ENCODE assay signal across 15 mouse cellular contexts in genomic region chr2:137436161-137436560, GRCm38 (mm10).
A peak's percentile ranks its signal among the peaks of the same experiment; 100 is the strongest.
DNase-seq lines count a peak whose midpoint lies in the region; ATAC-seq and TF ChIP-seq lines count a peak whose summit lies in the region.
"Had no signal": no experiment of that assay in that cellular context is flagged by ENCODE, and none has a peak within 500 bp of the region (broad histone marks: within the 10 kb centered on the region; RNA-seq: fewer than 3 reads in every experiment).

No protein-coding gene starts in this region.

- no peak overlapping the region for H3K9ac ChIP-seq in limb, embryonic 14.5 days (ENCODE audit: low read depth, low read length, severe bottlenecking)
- no peak overlapping the region for H3K9ac ChIP-seq in embryonic facial prominence, embryonic 14.5 days (ENCODE audit: low read depth, low read length)
- no peak overlapping the region for H3K9ac ChIP-seq in heart, embryonic 11.5 days (ENCODE audit: low read depth, low read length)
- H3K9ac ChIP-seq: embryonic facial prominence, embryonic 13.5 days; forebrain, postnatal 0 days; neural tube, embryonic 15.5 days had no signal

- H3K4me2 ChIP-seq in limb, embryonic 14.5 days (replicated peaks; ENCODE audit: low read depth, low read length, severe bottlenecking), result no peak overlapping the region
- H3K4me2 ChIP-seq in embryonic facial prominence, embryonic 14.5 days (ENCODE audit: low read depth, low read length), result no peak overlapping the region
- H3K4me2 ChIP-seq in heart, embryonic 11.5 days, result no peak overlapping the region
- peak overlapping the region; percentile 10 for H3K4me2 ChIP-seq in myocyte (ENCODE audit: low read depth)
- H3K4me2 ChIP-seq: embryonic facial prominence, embryonic 13.5 days; neural tube, embryonic 15.5 days had no signal

- no peaks in the 10 kb centered on the region for H3K4me1 ChIP-seq in limb, embryonic 14.5 days (ENCODE audit: control insufficient read depth, insufficient read depth, low read length)
- peaks cover 11% of the 10 kb centered on the region for H3K4me1 ChIP-seq in limb, embryonic 10.5 days
- peaks cover 10% of the 10 kb centered on the region for H3K4me1 ChIP-seq in embryonic facial prominence, embryonic 14.5 days (ENCODE audit: control insufficient read depth, insufficient read depth, low read length)
- peaks cover 21% of the 10 kb centered on the region for H3K4me1 ChIP-seq in heart, embryonic 11.5 days (ENCODE audit: control insufficient read depth, insufficient read depth, low read length)
- H3K4me1 ChIP-seq: neural tube, embryonic 15.5 days had no signal

- no peak for TF ChIP-seq POLR2A in limb, embryonic 14.5 days (IDR thresholded peaks at IDR 0.05; ENCODE audit: borderline replicate concordance, extremely low read depth, insufficient read depth, insufficient read length)
- TF ChIP-seq POLR2A in myocyte (IDR thresholded peaks at IDR 0.05; ENCODE audit: insufficient read length, low read depth), result no peak

- peak; percentile 17 for DNase-seq in limb, embryonic 14.5 days (ENCODE audit: low spot score)
- no peak for DNase-seq in limb, embryonic 10.5 days (ENCODE audit: low spot score)
- peak; percentile 67 for DNase-seq in embryonic facial prominence, embryonic 14.5 days (ENCODE audit: low spot score)
- no peak for DNase-seq in layer of hippocampus, postnatal 10 days (ENCODE audit: low spot score in 2 of 2)
- DNase-seq in Muller cell, postnatal 12 days (ENCODE audit: inconsistent ontology term), result no peak
- DNase-seq: cerebellum, adult 2 months; forebrain, postnatal 0 days; right cerebral cortex, adult 18-20 months; thymus, postnatal 25 days had no signal

- no peak for ATAC-seq in limb, embryonic 14.5 days (ENCODE audit: low FRiP score, low read depth)
- no peak for ATAC-seq in embryonic facial prominence, embryonic 14.5 days (ENCODE audit: low read depth)
- 0 out of 2 replicates have a peak, but pooled peaks have one; percentile 22 for ATAC-seq in heart, embryonic 11.5 days (replicated peaks; ENCODE audit: insufficient number of reproducible peaks, low FRiP score, low TSS enrichment)
- ATAC-seq: forebrain, postnatal 0 days; inflammation-experienced regulatory T-cells, adult 6 months; midbrain, embryonic 16.5 days had no signal

- no peak overlapping the region for H3K4me3 ChIP-seq in limb, embryonic 14.5 days (replicated peaks; ENCODE audit: low read length)
- no peak overlapping the region for H3K4me3 ChIP-seq in limb, embryonic 10.5 days
- H3K4me3 ChIP-seq in embryonic facial prominence, embryonic 14.5 days (ENCODE audit: low read depth, low read length), result no peak overlapping the region
- no peak overlapping the region for H3K4me3 ChIP-seq in heart, embryonic 11.5 days (ENCODE audit: low read depth, low read length)
- H3K4me3 ChIP-seq in myocyte, result no peak overlapping the region
- H3K4me3 ChIP-seq: embryonic facial prominence, embryonic 13.5 days; neural tube, embryonic 15.5 days had no signal

- no peaks in the 10 kb centered on the region for H3K27me3 ChIP-seq in limb, embryonic 14.5 days (ENCODE audit: control insufficient read depth, insufficient read depth, low read length)
- H3K27me3 ChIP-seq in limb, embryonic 10.5 days (ENCODE audit: low read depth, poor library complexity, severe bottlenecking), result no peaks in the 10 kb centered on the region
- no peaks in the 10 kb centered on the region for H3K27me3 ChIP-seq in embryonic facial prominence, embryonic 14.5 days (replicated peaks; ENCODE audit: control insufficient read depth, insufficient read depth, low read length)
- no peaks in the 10 kb centered on the region for H3K27me3 ChIP-seq in heart, embryonic 11.5 days (ENCODE audit: control insufficient read depth, insufficient read depth, low read length)
- no peaks in the 10 kb centered on the region for H3K27me3 ChIP-seq in myocyte (ENCODE audit: control insufficient read depth, insufficient read depth, insufficient read length)
- H3K27me3 ChIP-seq: embryonic facial prominence, embryonic 13.5 days; neural tube, embryonic 15.5 days had no signal

- WGBS in limb, embryonic 14.5 days, result 52% methylated on average over 4 of the region's 4 CpGs
- WGBS in limb, embryonic 10.5 days, result 66% methylated on average over 4 of the region's 4 CpGs
- 38% methylated on average over 4 of the region's 4 CpGs for WGBS in embryonic facial prominence, embryonic 14.5 days
- 18% methylated on average over 4 of the region's 4 CpGs for WGBS in heart, embryonic 11.5 days (ENCODE audit: insufficient replicate concordance)

- no peaks in the 10 kb centered on the region for H3K9me3 ChIP-seq in limb, embryonic 14.5 days (ENCODE audit: control insufficient read depth, low read length)
- no peaks in the 10 kb centered on the region for H3K9me3 ChIP-seq in limb, embryonic 10.5 days (replicated peaks)
- H3K9me3 ChIP-seq in embryonic facial prominence, embryonic 14.5 days (ENCODE audit: control insufficient read depth, low read length), result no peaks in the 10 kb centered on the region
- no peaks in the 10 kb centered on the region for H3K9me3 ChIP-seq in heart, embryonic 11.5 days (replicated peaks; ENCODE audit: control insufficient read depth, low read length)
- H3K9me3 ChIP-seq: embryonic facial prominence, embryonic 13.5 days; neural tube, embryonic 15.5 days had no signal

- H3K27ac ChIP-seq in limb, embryonic 14.5 days (replicated peaks; ENCODE audit: low read depth, low read length), result no peak overlapping the region
- no peak overlapping the region for H3K27ac ChIP-seq in limb, embryonic 10.5 days
- H3K27ac ChIP-seq in embryonic facial prominence, embryonic 14.5 days (replicated peaks; ENCODE audit: low read depth, low read length), result no peak overlapping the region
- H3K27ac ChIP-seq in heart, embryonic 11.5 days (ENCODE audit: low read depth, low read length), result no peak overlapping the region
- H3K27ac ChIP-seq: embryonic facial prominence, embryonic 13.5 days; neural tube, embryonic 15.5 days had no signal

- H3K36me3 ChIP-seq in limb, embryonic 14.5 days (ENCODE audit: control insufficient read depth, insufficient read depth, low read length), result no peaks in the 10 kb centered on the region
- no peaks in the 10 kb centered on the region for H3K36me3 ChIP-seq in limb, embryonic 10.5 days
- no peaks in the 10 kb centered on the region for H3K36me3 ChIP-seq in embryonic facial prominence, embryonic 14.5 days (ENCODE audit: control insufficient read depth, insufficient read depth, low read length)
- no peaks in the 10 kb centered on the region for H3K36me3 ChIP-seq in heart, embryonic 11.5 days (ENCODE audit: control insufficient read depth, insufficient read depth, low read length)
- no peaks in the 10 kb centered on the region for H3K36me3 ChIP-seq in myocyte (ENCODE audit: control insufficient read depth, insufficient read depth)
- H3K36me3 ChIP-seq: embryonic facial prominence, embryonic 13.5 days; neural tube, embryonic 15.5 days had no signal

- no peak overlapping the region for H3ac ChIP-seq in myocyte (ENCODE audit: control insufficient read depth, insufficient read length)

- H3K79me2 ChIP-seq in myocyte (ENCODE audit: control insufficient read depth, insufficient read depth), result no peaks in the 10 kb centered on the region

TF ChIP-seq in myocyte, 11 proteins besides CTCF, POLR2A, EP300 and RAD21:
- TF ChIP-seq CEBPB (IDR thresholded peaks at IDR 0.05; ENCODE audit: insufficient read depth, poor library complexity, severe bottlenecking) (no peak), TCF12 (IDR thresholded peaks at IDR 0.05; ENCODE audit: insufficient read depth, poor library complexity, severe bottlenecking) (no peak)

Comparison
In these comparisons a context has a peak if more than half of its experiments do, and no peak if none do; other contexts are left out.
1. DNase-seq: peak in limb, embryonic 14.5 days (single experiment) and embryonic facial prominence, embryonic 14.5 days (single experiment); none in limb, embryonic 10.5 days (single experiment), layer of hippocampus, postnatal 10 days (0 of 2) and Muller cell, postnatal 12 days (single experiment).